Mouse (Mus musculus): ENCODE data around the gene Lrrtm4. TPM values are rescaled to one million over a fixed set of nuclear protein-coding genes. Genes with fewer than 3 reads are reported as not detected.

The Lrrtm4 gene
- polyA plus RNA-seq, 2 experiments: 2.2 to 4.5 TPM

DNA sequence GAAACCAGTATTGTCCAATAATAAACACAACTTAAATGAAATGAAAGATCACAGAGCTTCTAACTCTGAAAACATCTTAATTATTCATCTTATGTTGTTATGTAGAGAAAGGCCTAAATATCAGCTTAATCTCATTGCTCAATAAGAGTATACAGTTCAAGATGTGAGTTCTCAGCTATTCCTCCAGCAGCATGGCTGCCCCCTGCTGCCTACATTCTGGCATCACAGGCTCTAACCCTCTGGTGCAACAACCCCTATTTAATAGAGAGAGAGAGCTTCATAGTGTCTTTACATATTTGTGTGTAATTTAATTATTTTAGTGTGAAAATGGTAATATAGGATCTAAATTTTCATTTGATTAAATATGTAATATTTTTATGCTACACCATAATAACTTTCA, 767.6 kb downstream of the Lrrtm4 start:
- Histone ChIP-seq H3K27me3 (ENCODE audit: control insufficient read depth, insufficient read depth, low read length) (no peaks in the 10 kb centered on the region), H3K9ac (ENCODE audit: low read depth, low read length, severe bottlenecking) (no peak overlapping the region)

DNA sequence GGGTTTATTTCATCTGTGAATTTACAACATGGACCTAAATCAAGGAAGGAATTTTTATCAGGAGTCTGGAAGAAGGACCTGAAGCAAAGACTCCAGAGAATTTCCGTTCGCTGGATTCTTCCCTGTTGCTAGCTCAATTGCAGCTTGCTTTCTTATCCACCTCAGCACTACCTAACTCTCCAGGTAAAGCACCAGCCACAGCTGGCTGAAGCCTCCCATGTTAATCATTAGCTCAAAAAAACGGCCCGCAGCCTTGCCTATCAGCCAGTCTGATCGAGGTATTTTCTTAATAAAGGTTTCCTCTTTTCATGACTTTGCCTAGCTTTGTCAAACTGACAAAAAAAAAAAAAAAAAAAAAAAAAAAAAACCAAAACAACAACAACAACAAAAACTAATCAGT, 805.1 kb downstream of the Lrrtm4 start:
- ATAC-seq (ENCODE audit: low FRiP score, low read depth) (no peak), DNase-seq (ENCODE audit: low spot score) (no peak)
- no peak overlapping the region for H3K4me3 ChIP-seq (replicated peaks; ENCODE audit: low read length)
- no peaks in the 10 kb centered on the region for H3K27me3 ChIP-seq (ENCODE audit: control insufficient read depth, insufficient read depth, low read length)
- no peaks in the 10 kb centered on the region for H3K4me1 ChIP-seq (ENCODE audit: control insufficient read depth, insufficient read depth, low read length)
- no peak overlapping the region for H3K4me2 ChIP-seq (replicated peaks; ENCODE audit: low read depth, low read length, severe bottlenecking)
- no peak for TF ChIP-seq POLR2A (IDR thresholded peaks at IDR 0.05; ENCODE audit: borderline replicate concordance, extremely low read depth, insufficient read depth, insufficient read length)
- H3K9ac ChIP-seq (ENCODE audit: low read depth, low read length, severe bottlenecking): no peak overlapping the region
- WGBS: 76% methylated on average over 5 of the region's 5 CpGs
- H3K36me3 ChIP-seq (ENCODE audit: control insufficient read depth, insufficient read depth, low read length): no peaks in the 10 kb centered on the region
- no peak overlapping the region for H3K27ac ChIP-seq (replicated peaks; ENCODE audit: low read depth, low read length)
- no peaks in the 10 kb centered on the region for H3K9me3 ChIP-seq (ENCODE audit: control insufficient read depth, low read length)

More for the DNA sequence above, 767.6 kb downstream of the Lrrtm4 start:
- Histone ChIP-seq H3K4me1 (ENCODE audit: control insufficient read depth, insufficient read depth, low read length) (no peaks in the 10 kb centered on the region), H3K36me3 (ENCODE audit: control insufficient read depth, insufficient read depth, low read length) (no peaks in the 10 kb centered on the region), H3K9me3 (ENCODE audit: control insufficient read depth, low read length) (no peaks in the 10 kb centered on the region), H3K4me3 (replicated peaks; ENCODE audit: low read length) (no peak overlapping the region), H3K4me2 (replicated peaks; ENCODE audit: low read depth, low read length, severe bottlenecking) (no peak overlapping the region), H3K27ac (replicated peaks; ENCODE audit: low read depth, low read length) (no peak overlapping the region)
- ATAC-seq (ENCODE audit: low FRiP score, low read depth) (no peak), DNase-seq (ENCODE audit: low spot score) (no peak)
- no peak for TF ChIP-seq POLR2A (IDR thresholded peaks at IDR 0.05; ENCODE audit: borderline replicate concordance, extremely low read depth, insufficient read depth, insufficient read length)

DNA sequence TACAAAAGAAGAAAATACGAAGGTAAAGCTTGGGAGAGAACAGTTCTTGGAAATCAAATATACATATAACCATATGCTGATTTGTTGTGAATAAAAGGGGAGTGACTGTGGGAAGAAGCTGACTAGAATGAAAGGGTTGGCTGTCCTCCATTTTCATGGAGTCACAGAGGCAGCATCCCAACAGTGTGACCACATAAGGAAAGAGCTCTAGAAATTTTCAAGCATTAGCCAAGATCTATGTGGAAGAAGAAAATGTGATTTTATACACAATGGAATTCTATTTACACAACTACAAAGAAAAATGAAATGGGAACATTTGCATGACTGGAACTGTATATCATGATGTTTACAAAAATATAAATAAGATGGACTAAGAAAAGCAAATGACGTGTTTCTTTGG, 821.1 kb downstream of the Lrrtm4 start:
- H3K27me3 ChIP-seq (ENCODE audit: control insufficient read depth, insufficient read depth, low read length): no peaks in the 10 kb centered on the region
- H3K4me1 ChIP-seq (ENCODE audit: control insufficient read depth, insufficient read depth, low read length): no peaks in the 10 kb centered on the region
- ATAC-seq (ENCODE audit: low FRiP score, low read depth) (no peak), DNase-seq (ENCODE audit: low spot score) (no peak)
- no peak overlapping the region for H3K4me2 ChIP-seq (replicated peaks; ENCODE audit: low read depth, low read length, severe bottlenecking)
- H3K27ac ChIP-seq (replicated peaks; ENCODE audit: low read depth, low read length): no peak overlapping the region
- H3K9ac ChIP-seq (ENCODE audit: low read depth, low read length, severe bottlenecking): no peak overlapping the region
- no peaks in the 10 kb centered on the region for H3K9me3 ChIP-seq (ENCODE audit: control insufficient read depth, low read length)
- no peak overlapping the region for H3K4me3 ChIP-seq (replicated peaks; ENCODE audit: low read length)
- 83% methylated on average over 2 of the region's 2 CpGs for WGBS
- no peaks in the 10 kb centered on the region for H3K36me3 ChIP-seq (ENCODE audit: control insufficient read depth, insufficient read depth, low read length)
- TF ChIP-seq POLR2A (IDR thresholded peaks at IDR 0.05; ENCODE audit: borderline replicate concordance, extremely low read depth, insufficient read depth, insufficient read length): no peak

DNA sequence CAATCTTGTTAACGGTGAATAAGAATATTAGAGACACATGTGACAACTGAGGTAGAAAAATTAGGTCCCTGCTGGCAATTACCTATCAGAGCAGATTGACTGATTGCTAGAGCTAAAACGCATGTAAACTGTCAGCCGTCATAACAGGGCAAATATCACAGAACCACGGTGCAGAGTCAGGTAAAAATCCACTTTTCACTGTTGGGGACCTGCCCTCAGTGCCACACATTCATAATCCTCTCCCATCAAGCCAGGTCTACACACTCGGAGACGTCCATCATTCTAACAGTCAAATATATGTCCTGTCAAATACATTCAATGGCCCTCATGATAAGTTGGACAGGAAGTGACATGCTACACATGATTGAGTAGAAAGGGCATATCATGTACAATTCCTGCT, 826.6 kb downstream of the Lrrtm4 start:
- H3K27ac ChIP-seq (replicated peaks; ENCODE audit: low read depth, low read length): no peak overlapping the region
- H3K9ac ChIP-seq (ENCODE audit: low read depth, low read length, severe bottlenecking): no peak overlapping the region
- H3K27me3 ChIP-seq (ENCODE audit: control insufficient read depth, insufficient read depth, low read length): no peaks in the 10 kb centered on the region
- WGBS: 82% methylated on average over 6 of the region's 6 CpGs
- H3K36me3 ChIP-seq (ENCODE audit: control insufficient read depth, insufficient read depth, low read length): no peaks in the 10 kb centered on the region
- no peak for TF ChIP-seq POLR2A (IDR thresholded peaks at IDR 0.05; ENCODE audit: borderline replicate concordance, extremely low read depth, insufficient read depth, insufficient read length)
- H3K9me3 ChIP-seq (ENCODE audit: control insufficient read depth, low read length): no peaks in the 10 kb centered on the region
- no peak for ATAC-seq (ENCODE audit: low FRiP score, low read depth)
- no peak for DNase-seq (ENCODE audit: low spot score)
- H3K4me2 ChIP-seq (replicated peaks; ENCODE audit: low read depth, low read length, severe bottlenecking): no peak overlapping the region
- no peak overlapping the region for H3K4me3 ChIP-seq (replicated peaks; ENCODE audit: low read length)
- no peaks in the 10 kb centered on the region for H3K4me1 ChIP-seq (ENCODE audit: control insufficient read depth, insufficient read depth, low read length)

DNA sequence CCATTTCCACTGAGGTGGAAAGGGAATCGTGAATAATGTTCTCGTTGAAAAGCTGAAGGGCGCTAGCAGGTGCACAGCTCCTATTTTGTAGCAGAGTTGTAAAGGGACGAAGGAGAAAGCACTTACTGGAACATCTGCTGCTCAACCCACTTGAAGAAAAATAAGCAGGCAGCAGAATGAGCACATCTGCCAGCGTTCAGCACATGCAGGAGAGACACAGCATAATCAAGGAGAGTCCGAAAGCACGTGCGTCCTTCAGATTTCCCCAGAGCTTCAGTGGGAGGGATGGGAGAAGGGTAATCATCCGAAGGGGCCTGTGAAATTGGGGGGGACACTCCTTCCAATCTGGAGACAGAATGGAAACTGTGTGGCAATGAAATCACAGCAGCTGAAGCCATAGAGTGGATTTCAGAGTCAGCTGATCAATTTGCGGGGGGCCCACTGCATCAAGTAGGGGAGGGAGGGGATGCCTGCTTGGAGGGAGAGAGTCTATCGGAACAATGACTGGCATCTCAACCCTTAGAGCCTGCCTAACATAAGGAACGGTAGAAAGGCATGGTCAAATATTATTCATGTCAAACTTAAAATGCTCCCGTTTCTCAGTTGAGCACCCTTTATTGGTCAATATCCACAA, 838.4 kb downstream of the Lrrtm4 start:
- Histone ChIP-seq H3K36me3 (ENCODE audit: control insufficient read depth, insufficient read depth, low read length) (no peaks in the 10 kb centered on the region), H3K9me3 (ENCODE audit: control insufficient read depth, low read length) (no peaks in the 10 kb centered on the region), H3K9ac (ENCODE audit: low read depth, low read length, severe bottlenecking) (no peak overlapping the region), H3K27ac (replicated peaks; ENCODE audit: low read depth, low read length) (no peak overlapping the region), H3K4me1 (ENCODE audit: control insufficient read depth, insufficient read depth, low read length) (no peaks in the 10 kb centered on the region), H3K4me3 (replicated peaks; ENCODE audit: low read length) (no peak overlapping the region), H3K4me2 (replicated peaks; ENCODE audit: low read depth, low read length, severe bottlenecking) (no peak overlapping the region), H3K27me3 (ENCODE audit: control insufficient read depth, insufficient read depth, low read length) (no peaks in the 10 kb centered on the region)
- 77% methylated on average over 13 of the region's 13 CpGs for WGBS
- no peak for ATAC-seq (ENCODE audit: low FRiP score, low read depth)
- no peak for DNase-seq (ENCODE audit: low spot score)
- no peak for TF ChIP-seq POLR2A (IDR thresholded peaks at IDR 0.05; ENCODE audit: borderline replicate concordance, extremely low read depth, insufficient read depth, insufficient read length)

Other genes with a start within 250 kb of the Lrrtm4 start
- not detected in 2 replicates for gene Gm20594, start 201.0 kb upstream of the Lrrtm4 start, polyA plus RNA-seq (2012; rRNA removed)
- not detected in 2 replicates for gene Gm20594, start 201.0 kb upstream of the Lrrtm4 start, polyA plus RNA-seq (2014; fragmentation: Nextera tagmentation; extraction: Ambion mirVana)

All from limb, embryonic 14.5 days (tissue).